Mouse (Mus musculus) retina, adult 2 months (tissue): ENCODE measurements around the gene Vti1a.

ENCODE experiments used
- DNase-seq: peaks from one replicate; pipeline ENCODE4 v3.0.0-alpha.2; 2012; ENCODE audit warnings: low read depth, low spot score

Gene Vti1a

DNA sequence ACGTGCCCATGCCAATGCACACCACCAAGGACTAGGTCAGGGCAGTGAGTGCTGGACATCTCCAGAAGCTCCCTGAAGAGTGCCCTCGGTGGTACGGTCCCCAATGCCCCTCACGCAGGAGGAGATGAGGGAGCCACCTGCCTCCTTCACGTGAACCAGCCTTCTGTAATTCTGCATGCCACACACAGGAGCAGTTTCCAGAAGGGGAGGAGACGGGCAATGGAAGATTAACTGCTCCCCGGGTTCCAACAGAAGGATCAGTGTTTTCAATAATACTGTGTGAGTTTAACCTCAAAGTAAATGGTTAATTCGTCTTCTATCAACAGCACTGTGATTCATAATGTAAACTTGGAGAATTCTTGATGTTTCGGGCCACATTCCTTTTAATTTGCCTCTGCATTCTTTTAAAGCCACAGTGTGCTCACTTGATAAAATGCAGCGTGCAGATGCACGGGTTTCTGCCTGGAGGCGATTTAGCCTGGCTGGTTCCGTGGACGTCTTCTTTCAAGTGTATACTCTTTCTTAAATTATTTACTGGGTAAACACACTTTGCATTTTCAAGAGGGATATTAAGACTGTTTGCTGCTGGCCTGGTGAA lies 304.4 kb downstream of the Vti1a start:
- no peak for DNase-seq

DNA sequence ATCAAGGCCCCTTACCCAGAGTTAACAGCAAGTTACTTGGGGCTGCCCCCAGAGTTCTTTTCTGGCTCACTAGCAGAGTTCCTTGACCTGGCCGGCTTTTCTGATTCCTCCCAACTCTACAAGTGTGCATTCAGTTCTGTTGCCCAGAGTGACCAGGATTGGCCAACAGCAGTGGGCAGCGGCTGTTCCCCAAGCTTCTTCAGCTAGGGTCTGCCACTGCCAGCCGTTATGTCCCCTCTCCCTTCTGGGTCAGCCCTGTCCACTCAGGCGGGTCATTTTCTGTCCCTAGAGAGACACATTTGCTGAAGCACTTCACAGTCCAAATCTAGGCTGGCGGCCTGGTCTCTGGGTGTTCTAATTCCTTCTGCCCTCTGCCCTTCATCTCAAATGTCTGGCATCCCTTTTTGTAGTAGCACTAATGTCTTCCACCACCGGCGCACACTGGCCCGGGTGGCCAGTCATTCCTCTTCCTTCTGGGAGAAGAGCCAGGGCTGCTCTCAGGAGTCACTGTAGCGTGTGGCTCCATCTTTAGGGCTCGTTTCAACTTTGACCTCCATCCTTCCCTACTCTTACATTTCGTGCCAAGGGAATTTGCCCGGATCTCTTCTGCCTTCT lies 305.0 kb downstream of the Vti1a start:
- DNase-seq = no peak

DNA sequence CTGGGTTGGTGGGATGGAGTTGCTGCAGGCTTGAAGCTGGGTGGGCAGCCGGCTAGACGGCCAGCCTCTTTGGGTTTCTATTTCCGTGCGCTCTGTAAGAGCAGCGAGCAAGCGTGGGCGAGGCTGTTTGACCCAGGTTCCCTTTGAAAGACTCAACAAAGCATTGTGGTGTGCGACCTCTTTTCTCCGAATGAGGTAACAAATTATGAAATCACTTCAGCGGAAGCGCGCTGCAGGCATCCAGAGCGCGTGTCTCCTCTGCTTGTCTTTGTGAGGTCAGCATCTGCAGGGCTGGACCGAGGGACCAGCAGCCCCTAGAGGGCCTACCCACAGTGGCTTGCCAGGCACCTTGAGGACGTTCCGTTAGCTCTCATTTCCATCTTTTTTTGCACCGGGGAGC lies 306.7 kb downstream of the Vti1a start:
- no peak for DNase-seq

DNA sequence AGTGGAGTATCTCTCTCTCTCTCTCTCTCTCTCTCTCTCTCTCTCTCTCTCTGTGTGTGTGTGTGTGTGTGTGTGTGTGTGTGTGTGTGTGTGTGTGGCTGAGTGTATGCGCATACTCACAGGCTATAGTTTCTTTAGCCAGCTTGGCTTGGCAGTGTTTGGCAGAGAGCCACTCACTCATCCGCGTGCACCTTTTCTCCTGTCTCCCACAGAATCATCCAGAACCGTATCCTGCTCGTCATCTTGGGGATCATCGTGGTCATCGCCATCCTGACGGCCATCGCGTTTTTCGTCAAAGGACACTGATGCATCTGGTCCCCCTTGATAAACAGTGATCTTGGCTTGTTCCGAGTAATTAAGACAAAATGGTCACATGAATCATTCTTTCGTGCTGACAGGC lies 307.5 kb downstream of the Vti1a start:
- no peak for DNase-seq

DNA sequence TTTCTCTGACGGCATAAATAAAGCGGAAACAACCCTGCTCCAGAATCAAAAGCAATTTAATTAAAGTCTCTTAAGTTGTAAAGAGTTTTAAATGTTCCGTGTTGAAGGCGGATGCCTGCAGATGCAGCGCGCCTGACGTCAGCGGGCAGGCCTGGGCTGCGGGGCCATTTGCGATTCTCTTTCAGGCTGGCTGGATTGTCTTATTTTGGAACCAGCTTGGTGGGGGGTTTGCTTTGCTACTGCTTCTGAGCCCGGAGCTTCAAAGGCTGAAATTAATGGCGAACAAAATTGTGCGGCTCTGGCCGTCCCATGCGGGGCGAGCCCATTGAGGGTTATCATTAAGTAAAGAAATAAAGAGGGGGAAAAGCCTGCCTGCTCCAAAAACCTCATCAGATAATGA lies 310.4 kb downstream of the Vti1a start:
- no peak for DNase-seq

DNA sequence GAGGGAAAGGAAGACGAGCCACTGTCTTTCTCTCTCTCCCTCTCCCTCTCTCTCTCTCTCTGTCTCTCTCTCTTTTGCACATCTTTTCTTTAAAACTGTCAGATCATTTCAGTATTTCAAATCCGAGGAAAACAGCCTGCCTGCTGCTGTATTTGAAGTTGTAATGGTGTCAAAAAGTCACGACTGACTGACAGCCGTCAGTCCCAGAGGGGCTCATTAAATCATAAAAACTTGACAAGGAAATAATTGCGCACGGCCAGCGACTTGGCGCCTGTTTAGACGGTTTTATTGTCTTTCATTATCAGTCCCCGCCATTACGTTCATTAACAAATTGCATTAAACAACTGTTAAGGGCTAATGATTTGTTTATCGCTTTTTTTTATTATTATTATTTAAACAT lies 310.9 kb downstream of the Vti1a start:
- DNase-seq = no peak

DNA sequence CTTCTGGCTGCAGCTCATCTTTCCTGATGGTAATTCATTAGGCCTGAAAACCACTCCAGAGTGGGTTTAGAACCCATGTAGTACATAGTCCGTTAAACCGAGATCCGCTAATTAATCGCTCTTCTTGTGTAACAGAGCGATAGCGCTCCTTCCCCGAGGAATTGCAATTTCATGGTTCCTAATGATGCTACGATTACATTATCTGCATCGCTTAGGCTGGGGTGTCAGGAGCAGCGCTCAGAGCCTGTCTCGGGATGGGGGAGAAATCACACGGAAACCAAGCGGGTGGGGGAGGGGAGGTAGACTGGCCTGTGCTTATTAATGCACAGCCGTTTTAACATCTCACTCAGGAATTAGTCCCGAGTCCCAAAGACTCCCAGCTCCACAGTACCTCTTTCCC lies 319.4 kb downstream of the Vti1a start:
- DNase-seq = no peak

DNA sequence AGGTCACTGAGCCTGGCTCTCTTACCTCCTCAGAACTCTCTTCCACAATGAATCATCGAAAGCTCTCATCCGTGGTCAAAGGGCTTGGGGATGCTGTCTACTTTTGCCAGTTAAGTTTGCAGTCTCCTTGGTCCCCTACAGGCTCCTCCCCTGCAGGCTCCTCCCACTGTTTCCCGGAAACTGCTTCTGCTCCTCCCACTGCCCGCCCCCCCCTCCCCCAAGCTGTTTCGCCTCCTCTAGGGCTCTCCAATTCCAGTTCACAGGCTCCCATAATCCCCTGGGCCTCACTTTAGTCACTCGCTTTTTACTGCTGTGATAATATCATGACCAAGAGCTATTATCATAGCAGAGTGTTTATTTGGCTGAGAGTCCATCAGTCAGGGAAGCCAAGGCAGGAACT lies 324.2 kb downstream of the Vti1a start:
- no peak for DNase-seq

DNA sequence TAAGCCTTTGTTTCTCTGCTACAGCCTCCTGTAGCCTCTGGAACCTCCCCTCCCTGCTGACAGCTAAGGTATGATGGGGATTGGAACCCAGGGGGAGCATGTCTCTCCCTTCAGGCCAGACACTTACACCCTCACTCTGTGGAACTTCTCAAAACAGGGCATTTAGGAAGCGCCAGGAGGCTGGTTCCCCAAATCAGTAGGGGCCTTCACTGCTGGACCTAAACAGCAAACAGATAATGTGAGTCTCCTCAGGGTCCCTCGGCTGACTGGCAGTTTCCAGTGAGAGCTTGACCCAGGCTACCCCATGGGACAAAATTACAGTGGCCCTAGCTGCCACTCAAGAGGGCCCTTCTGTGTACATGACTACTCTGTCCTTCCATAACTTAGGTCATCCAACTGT lies 325.8 kb downstream of the Vti1a start:
- DNase-seq = no peak

DNA sequence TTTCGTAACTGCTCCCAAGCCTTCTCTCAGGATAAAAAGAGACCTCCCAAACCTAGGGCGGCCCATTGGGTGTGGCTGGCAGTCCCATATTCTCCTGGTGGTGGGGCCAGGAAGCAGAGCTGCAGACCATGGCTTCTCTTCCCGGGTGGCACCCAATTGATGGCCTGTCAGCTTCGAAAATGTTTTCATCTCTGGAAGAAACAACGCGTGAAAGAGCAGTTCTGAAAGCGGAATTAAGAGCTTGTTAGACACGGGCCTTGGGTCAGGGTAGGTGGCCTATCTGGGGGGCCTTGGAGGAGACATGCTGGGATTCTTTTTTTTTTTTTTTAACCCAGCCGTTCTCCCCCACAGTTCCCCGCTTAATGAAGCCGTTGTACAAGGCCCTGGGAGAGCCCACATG lies 326.3 kb downstream of the Vti1a start:
- DNase-seq = no peak

DNA sequence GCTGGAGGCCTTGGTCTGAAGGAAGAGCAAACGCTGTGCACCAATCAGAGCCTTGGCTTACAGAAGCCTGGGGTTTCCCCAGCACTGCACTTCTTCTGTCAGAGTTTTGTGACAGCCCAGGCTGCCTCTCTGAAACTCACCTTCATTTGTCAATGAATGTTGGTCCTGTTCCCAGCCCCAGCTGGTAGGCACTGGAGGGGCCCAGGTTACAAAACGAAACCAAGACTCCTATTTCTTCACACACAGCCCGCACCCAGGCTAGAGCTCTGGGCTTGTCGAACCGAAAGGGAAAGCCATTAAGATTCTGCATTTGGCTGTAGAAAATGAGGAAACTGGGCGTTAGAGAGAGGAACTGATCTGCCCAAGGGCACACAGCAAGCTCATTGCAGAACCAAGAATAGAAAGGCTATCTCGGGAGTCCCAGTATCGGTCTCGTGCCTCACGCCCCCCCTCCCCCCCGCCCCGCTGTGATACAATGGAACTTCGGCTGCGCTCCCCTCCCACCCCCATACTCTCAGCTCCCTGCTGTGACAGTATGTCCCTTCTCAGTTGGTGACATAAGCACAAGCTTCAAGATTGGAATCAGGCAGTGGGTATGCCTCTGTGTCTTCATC lies 327.3 kb downstream of the Vti1a start:
- no peak for DNase-seq

DNA sequence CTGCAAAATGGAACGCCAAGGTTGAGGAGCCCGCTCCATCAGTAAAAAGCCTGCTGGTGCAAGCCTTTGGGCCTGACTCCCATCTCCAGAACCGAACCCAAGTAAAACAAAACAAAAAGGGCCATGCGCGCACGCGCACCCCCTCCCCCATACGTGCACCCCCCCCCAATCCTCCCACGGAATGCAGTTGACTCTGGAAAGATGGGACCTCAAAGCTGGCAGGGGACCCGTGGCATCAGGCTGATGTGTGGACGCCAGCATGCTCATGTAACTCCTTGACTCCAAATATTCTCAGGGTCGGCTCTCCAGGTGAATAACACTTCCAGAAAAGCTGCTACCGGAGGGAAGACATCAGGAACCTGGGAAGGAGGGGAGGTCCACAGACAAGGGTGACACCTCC lies 327.8 kb downstream of the Vti1a start:
- DNase-seq = no peak

DNA sequence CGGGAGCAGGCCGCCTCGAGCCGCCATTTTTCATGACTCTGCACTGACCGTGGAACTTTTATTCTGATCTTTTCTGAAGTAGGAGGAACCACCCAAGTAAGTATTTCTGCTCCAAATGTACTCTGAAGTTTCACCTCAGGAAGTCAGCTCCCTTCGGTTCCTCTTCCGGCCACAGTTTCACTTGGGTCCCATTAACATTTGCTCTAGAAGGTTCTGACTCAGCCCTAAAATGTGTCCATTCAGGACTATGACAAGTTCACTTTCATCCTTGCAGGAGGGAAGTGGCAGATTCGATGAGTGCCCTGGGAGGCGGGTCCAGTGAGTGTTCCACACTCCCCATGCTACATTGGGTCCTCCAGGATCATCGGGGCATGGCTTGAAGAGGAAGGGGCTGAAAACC lies 333.3 kb downstream of the Vti1a start:
- DNase-seq = no peak

DNA sequence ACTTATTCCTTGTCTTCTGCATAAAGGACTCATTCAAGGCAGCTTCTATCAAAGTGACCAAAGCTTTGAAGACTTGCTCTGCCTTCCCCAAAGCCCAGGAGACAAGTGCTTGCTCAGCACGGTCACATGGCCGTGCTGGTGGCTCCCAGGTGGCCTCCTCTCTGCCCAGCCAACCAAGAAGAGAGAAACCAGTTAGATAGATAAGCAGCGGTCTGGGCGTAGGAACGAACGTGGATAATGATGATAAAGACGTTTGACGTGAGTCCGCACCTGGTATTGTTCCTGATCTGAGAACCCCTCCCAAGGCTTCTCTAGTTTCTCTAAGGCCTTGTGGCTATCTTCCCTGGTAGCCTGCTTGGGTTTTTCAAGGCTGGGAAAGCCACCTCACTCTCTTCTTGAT lies 334.9 kb downstream of the Vti1a start:
- no peak for DNase-seq

DNA sequence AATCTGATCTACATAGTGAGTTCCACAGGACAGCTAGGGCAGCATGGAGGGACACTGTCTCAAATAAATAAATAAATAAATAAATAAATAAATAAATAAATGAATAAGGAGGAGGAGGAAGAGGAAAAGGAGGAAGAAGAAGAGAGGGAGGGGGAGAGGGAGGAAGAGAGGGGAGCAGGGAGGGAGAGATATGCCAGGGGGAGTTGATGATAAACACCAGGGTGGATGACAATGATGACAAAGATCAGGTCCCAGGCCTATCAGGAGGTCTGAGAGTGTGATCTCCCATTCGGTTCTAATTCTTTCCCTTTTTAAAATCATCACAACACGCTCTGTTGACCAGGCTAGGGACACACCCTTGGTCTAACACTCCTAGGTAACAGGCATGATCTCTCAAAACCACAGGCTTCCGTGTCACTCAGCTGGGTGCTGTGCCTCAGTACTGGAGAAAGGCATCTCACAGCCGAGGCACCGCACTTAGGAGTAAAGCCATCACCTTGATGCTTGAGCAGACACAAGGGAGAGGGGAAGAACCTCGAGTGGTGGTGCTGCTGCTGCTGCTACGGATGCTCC lies 336.7 kb downstream of the Vti1a start:
- no peak for DNase-seq

DNA sequence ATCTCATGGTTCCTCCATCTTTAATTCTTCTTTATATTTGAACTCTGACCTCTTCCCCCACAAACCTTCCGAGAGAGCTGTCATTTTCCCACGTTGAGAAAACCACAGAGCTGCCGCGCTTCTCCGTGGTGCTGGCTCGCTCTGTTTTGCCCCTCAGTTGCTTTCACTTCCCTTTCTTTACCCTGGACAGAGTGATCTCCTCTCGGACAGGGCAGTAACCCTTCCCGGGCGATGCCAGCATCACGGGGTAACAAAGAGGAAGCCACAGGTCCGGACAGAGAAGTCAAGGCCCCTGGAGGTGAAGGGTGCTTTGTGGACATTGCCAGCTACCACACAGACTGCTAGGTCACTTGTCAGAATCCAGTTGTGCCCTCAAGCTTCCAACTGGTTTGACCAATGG lies 344.1 kb downstream of the Vti1a start:
- DNase-seq = no peak

DNA sequence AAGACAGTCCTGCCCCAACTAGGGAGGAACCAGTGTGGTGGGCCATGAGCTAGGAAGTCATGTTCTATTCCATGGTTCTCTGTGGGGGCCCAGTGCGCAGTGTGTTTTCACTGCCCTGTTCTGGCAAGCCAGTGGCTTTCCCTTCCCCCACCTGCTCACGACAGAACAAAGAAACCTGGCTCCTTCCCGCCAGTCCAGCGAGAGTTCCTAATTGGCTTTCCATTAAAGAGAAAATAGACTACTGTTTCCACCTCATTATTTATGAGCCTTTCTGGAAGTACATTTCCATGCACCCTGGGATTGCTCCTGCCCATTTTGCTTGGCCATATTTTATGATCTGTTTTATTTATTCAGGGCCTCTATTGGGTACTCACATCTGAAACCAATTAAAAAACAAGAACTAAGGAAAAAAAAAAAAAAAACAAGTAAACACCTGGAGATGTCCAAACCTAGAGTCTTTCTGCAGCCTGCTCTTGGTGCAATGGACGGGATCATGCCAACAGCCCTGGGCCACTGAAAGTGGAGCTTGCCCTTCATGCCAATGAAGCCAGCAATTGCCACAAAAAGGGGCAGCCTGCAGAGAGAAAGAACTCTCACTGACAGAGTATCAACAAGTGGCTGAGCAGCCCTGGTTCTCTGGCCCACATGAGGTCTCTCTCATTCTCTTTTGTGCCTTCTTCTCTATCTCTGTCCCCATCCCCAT lies 346.6 kb downstream of the Vti1a start:
- no peak for DNase-seq

DNA sequence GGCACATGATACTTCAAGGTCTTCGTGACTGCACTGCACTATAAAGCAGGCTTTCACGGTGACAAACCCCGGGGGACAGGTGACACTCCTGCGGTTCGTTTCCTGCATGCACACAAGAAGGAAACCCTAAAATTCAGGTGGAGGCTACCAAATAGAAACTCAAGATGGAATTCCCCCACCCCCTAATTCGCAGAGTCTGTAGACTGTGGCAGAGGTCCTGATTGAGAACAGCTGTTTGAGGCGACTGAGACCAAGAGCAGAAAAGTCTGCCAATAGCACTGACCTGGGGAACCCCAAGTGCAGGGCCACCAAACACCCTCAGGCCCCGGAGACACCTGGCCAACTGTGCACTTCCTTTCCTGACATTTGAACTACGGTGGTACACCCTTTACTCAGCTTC lies 351.7 kb downstream of the Vti1a start:
- no peak for DNase-seq

DNA sequence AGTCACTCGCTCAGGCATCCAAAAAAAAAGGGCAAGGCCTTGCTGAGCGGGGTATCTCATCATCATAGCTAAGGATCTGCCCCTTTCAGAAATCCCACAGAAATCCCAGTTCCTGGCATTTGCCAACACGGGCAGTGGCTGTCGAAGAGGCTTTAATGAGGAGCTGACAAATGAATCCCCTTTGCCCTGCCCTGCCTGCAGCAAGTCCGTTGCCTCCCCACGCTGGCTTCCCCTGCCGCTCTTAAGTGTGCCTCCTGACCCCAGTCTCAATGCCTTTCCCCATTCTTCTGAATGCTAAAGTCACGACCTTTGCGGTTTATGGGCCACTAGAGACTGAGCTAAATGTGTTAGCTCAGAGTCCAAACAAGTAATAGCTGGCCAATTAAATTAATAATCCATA lies 352.8 kb downstream of the Vti1a start:
- DNase-seq = no peak
